In genomic region chr11:109297031-109297430, GRCm38 (mm10) we compare ENCODE assay signal across 10 mouse cellular contexts. TPM values are rescaled to one million over a fixed set of nuclear protein-coding genes. Genes with fewer than 3 reads are reported as not detected.
DNase-seq lines count a peak whose midpoint lies in the region; ATAC-seq and TF ChIP-seq lines count a peak whose summit lies in the region.
"Had no signal": no experiment of that assay in that cellular context is flagged by ENCODE, and none has a peak within 500 bp of the region (broad histone marks: within the 10 kb centered on the region; RNA-seq: fewer than 3 reads in every experiment).

No protein-coding gene starts in this region.

- peak overlapping the region; percentile 61; the same call in 1 of the 2 replicates for H3K4me2 ChIP-seq in stomach, embryonic 14.5 days (replicated peaks; ENCODE audit: low read depth, low read length)
- H3K4me2 ChIP-seq in stomach, postnatal 0 days (replicated peaks; ENCODE audit: low read depth), result no peak overlapping the region; the same call in 1 of the 2 replicates
- H3K4me2 ChIP-seq in hindbrain, postnatal 0 days (ENCODE audit: low read depth, low read length), result peak overlapping the region; percentile 67
- peak overlapping the region; percentile 92 for H3K4me2 ChIP-seq in midbrain, embryonic 14.5 days (ENCODE audit: low read length)
- no peak overlapping the region for H3K4me2 ChIP-seq in heart, embryonic 11.5 days

- H3K9ac ChIP-seq in stomach, embryonic 14.5 days (replicated peaks; ENCODE audit: low read depth, low read length), result no peak overlapping the region
- H3K9ac ChIP-seq in stomach, postnatal 0 days (ENCODE audit: low read length), result no peak overlapping the region
- H3K9ac ChIP-seq in hindbrain, postnatal 0 days (replicated peaks; ENCODE audit: low read length), result no peak overlapping the region; the same call in 1 of the 2 replicates
- peak overlapping the region; percentile 64; the same call in 1 of the 2 replicates for H3K9ac ChIP-seq in midbrain, embryonic 14.5 days (replicated peaks; ENCODE audit: low read length)
- H3K9ac ChIP-seq in heart, embryonic 11.5 days (ENCODE audit: low read depth, low read length), result no peak overlapping the region

- no peak for TF ChIP-seq CTCF in stomach, postnatal 0 days (IDR thresholded peaks at IDR 0.05; ENCODE audit: low read depth)
- no peak for TF ChIP-seq CTCF in hindbrain, postnatal 0 days (IDR thresholded peaks at IDR 0.05; ENCODE audit: low read depth)

- no peak for ATAC-seq in stomach, embryonic 14.5 days (ENCODE audit: insufficient number of reproducible peaks, insufficient read depth, low FRiP score, low read depth)
- no peak for ATAC-seq in stomach, postnatal 0 days (ENCODE audit: low FRiP score, low TSS enrichment)
- ATAC-seq in hindbrain, postnatal 0 days, result no peak
- ATAC-seq in midbrain, embryonic 14.5 days (ENCODE audit: low FRiP score, low TSS enrichment), result no peak
- ATAC-seq in heart, embryonic 11.5 days (replicated peaks; ENCODE audit: insufficient number of reproducible peaks, low FRiP score, low TSS enrichment), result no peak
- ATAC-seq in megakaryocyte, adult 5-6 weeks (ENCODE audit: poor library complexity, severe bottlenecking), result no peak

- H3K36me3 ChIP-seq in stomach, embryonic 14.5 days (ENCODE audit: control insufficient read depth, insufficient read depth, low read length), result no peaks in the 10 kb centered on the region
- no peaks in the 10 kb centered on the region for H3K36me3 ChIP-seq in stomach, postnatal 0 days (ENCODE audit: control insufficient read depth, insufficient read depth, low read length)
- H3K36me3 ChIP-seq in hindbrain, postnatal 0 days (ENCODE audit: insufficient read depth, low read length), result no peaks in the 10 kb centered on the region
- no peaks in the 10 kb centered on the region for H3K36me3 ChIP-seq in midbrain, embryonic 14.5 days (ENCODE audit: control insufficient read depth, insufficient read depth, low read length)
- H3K36me3 ChIP-seq in heart, embryonic 11.5 days (ENCODE audit: control insufficient read depth, insufficient read depth, low read length), result no peaks in the 10 kb centered on the region
- H3K36me3 ChIP-seq: heart, embryonic 12.5 days had no signal

- H3K4me3 ChIP-seq in stomach, embryonic 14.5 days (ENCODE audit: low read depth, low read length), result no peak overlapping the region
- no peak overlapping the region for H3K4me3 ChIP-seq in stomach, postnatal 0 days (ENCODE audit: low read depth, low read length)
- peak overlapping the region; percentile 45 for H3K4me3 ChIP-seq in hindbrain, postnatal 0 days (ENCODE audit: low read length)
- peak overlapping the region; percentile 48 for H3K4me3 ChIP-seq in midbrain, embryonic 14.5 days (replicated peaks; ENCODE audit: low read depth, low read length)
- H3K4me3 ChIP-seq in heart, embryonic 11.5 days (ENCODE audit: low read depth, low read length), result no peak overlapping the region

- H3K4me1 ChIP-seq in stomach, embryonic 14.5 days (ENCODE audit: control insufficient read depth, insufficient read depth, low read length), result no peaks in the 10 kb centered on the region
- no peaks in the 10 kb centered on the region for H3K4me1 ChIP-seq in stomach, postnatal 0 days (replicated peaks; ENCODE audit: control insufficient read depth, insufficient read depth)
- peaks cover 8% of the 10 kb centered on the region for H3K4me1 ChIP-seq in hindbrain, postnatal 0 days (ENCODE audit: insufficient read depth, low read length)
- peaks cover 14% of the 10 kb centered on the region; the same call in 1 of the 2 replicates for H3K4me1 ChIP-seq in midbrain, embryonic 14.5 days (ENCODE audit: control insufficient read depth, insufficient read depth, low read length)
- no peaks in the 10 kb centered on the region for H3K4me1 ChIP-seq in heart, embryonic 11.5 days (ENCODE audit: control insufficient read depth, insufficient read depth, low read length)
- H3K4me1 ChIP-seq: heart, embryonic 12.5 days had no signal

- 84% methylated on average over 7 of the region's 7 CpGs for WGBS in stomach, embryonic 14.5 days
- 82% methylated on average over 7 of the region's 7 CpGs for WGBS in stomach, postnatal 0 days
- WGBS in hindbrain, postnatal 0 days, result 70% methylated on average over 7 of the region's 7 CpGs
- WGBS in midbrain, embryonic 14.5 days, result 56% methylated on average over 7 of the region's 7 CpGs
- WGBS in heart, embryonic 11.5 days (ENCODE audit: insufficient replicate concordance), result 89% methylated on average over 7 of the region's 7 CpGs

- H3K9me3 ChIP-seq in stomach, embryonic 14.5 days (ENCODE audit: control insufficient read depth, low read depth, low read length), result no peaks in the 10 kb centered on the region
- H3K9me3 ChIP-seq in stomach, postnatal 0 days (ENCODE audit: control insufficient read depth, low read length), result no peaks in the 10 kb centered on the region
- no peaks in the 10 kb centered on the region for H3K9me3 ChIP-seq in hindbrain, postnatal 0 days (ENCODE audit: low read length)
- H3K9me3 ChIP-seq in midbrain, embryonic 14.5 days (ENCODE audit: control insufficient read depth, low read length), result no peaks in the 10 kb centered on the region
- no peaks in the 10 kb centered on the region for H3K9me3 ChIP-seq in heart, embryonic 11.5 days (replicated peaks; ENCODE audit: control insufficient read depth, low read length)
- H3K9me3 ChIP-seq: heart, embryonic 12.5 days had no signal

- no peak for TF ChIP-seq EP300 in stomach, postnatal 0 days (optimal IDR thresholded peaks at IDR 0.05)

- DNase-seq in stomach, postnatal 0 days (ENCODE audit: low spot score), result no peak
- DNase-seq in hindbrain, postnatal 0 days (ENCODE audit: low spot score), result no peak
- DNase-seq in midbrain, embryonic 14.5 days, result peak; percentile 26
- DNase-seq in MN1 (ENCODE audit: low spot score), result no peak
- DNase-seq: kidney, adult 11 months; lung, adult 18-20 months had no signal

- no peak overlapping the region for H3K27ac ChIP-seq in stomach, embryonic 14.5 days (ENCODE audit: low read length)
- no peak overlapping the region for H3K27ac ChIP-seq in stomach, postnatal 0 days (replicated peaks)
- no peak overlapping the region for H3K27ac ChIP-seq in hindbrain, postnatal 0 days
- no peak overlapping the region for H3K27ac ChIP-seq in midbrain, embryonic 14.5 days (replicated peaks; ENCODE audit: low read depth, low read length)
- no peak overlapping the region for H3K27ac ChIP-seq in heart, embryonic 11.5 days (ENCODE audit: low read depth, low read length)

- no peaks in the 10 kb centered on the region for H3K27me3 ChIP-seq in stomach, embryonic 14.5 days (ENCODE audit: control insufficient read depth, insufficient read depth, low read length)
- H3K27me3 ChIP-seq in stomach, postnatal 0 days (ENCODE audit: control insufficient read depth, insufficient read depth, low read length), result no peaks in the 10 kb centered on the region
- H3K27me3 ChIP-seq in hindbrain, postnatal 0 days (ENCODE audit: insufficient read depth, low read length), result no peaks in the 10 kb centered on the region
- no peaks in the 10 kb centered on the region for H3K27me3 ChIP-seq in midbrain, embryonic 14.5 days (ENCODE audit: control insufficient read depth, insufficient read depth, low read length)
- peaks cover 22% of the 10 kb centered on the region for H3K27me3 ChIP-seq in heart, embryonic 11.5 days (ENCODE audit: control insufficient read depth, insufficient read depth, low read length)

RNA-seq across cellular contexts. Expression of gene Rgs9, which starts 0.9 kb away (rescaled TPM):
- 1.4 and 2.2 TPM in 2 replicates for polyA plus RNA-seq in stomach, embryonic 14.5 days (2014; fragmentation: Nextera tagmentation; extraction: Ambion mirVana)
- 0.73 and 1.1 TPM in 2 replicates for polyA plus RNA-seq in stomach, postnatal 0 days (2015; fragmentation: Nextera tagmentation; extraction: Ambion mirVana)
- 28.5 and 30.3 TPM in 2 replicates for total RNA-seq in hindbrain, postnatal 0 days (2014; rRNA removed)
- 13.4 and 14.3 TPM in 2 replicates for polyA plus RNA-seq in hindbrain, postnatal 0 days (2015; fragmentation: Nextera tagmentation; extraction: Ambion mirVana)
- polyA plus RNA-seq in midbrain, embryonic 14.5 days (2014; fragmentation: Nextera tagmentation; extraction: Ambion mirVana), result 9.7 and 12.4 TPM in 2 replicates
- 0.40 and 0.72 TPM in 2 replicates for polyA plus RNA-seq in heart, embryonic 11.5 days (2014; fragmentation: Nextera tagmentation; extraction: Ambion mirVana)
- total RNA-seq in megakaryocyte, adult 5-6 weeks (2015), result 0.09 TPM in 1 of 2 replicates, not detected in the other
- not detected in 2 replicates for total RNA-seq in megakaryocyte, adult 5-6 weeks (2017)

Comparison
In these comparisons a context has a peak if more than half of its experiments do, and no peak if none do; other contexts are left out.
1. H3K4me2 ChIP-seq: peak in stomach, embryonic 14.5 days (single experiment), hindbrain, postnatal 0 days (single experiment) and midbrain, embryonic 14.5 days (single experiment); none in stomach, postnatal 0 days (single experiment) and heart, embryonic 11.5 days (single experiment).
2. H3K4me3 ChIP-seq: peak in hindbrain, postnatal 0 days (single experiment) and midbrain, embryonic 14.5 days (single experiment); none in stomach, embryonic 14.5 days (single experiment), stomach, postnatal 0 days (single experiment) and heart, embryonic 11.5 days (single experiment).